Mouse (Mus musculus): ENCODE measurements around the gene Cpeb4.

DNA sequence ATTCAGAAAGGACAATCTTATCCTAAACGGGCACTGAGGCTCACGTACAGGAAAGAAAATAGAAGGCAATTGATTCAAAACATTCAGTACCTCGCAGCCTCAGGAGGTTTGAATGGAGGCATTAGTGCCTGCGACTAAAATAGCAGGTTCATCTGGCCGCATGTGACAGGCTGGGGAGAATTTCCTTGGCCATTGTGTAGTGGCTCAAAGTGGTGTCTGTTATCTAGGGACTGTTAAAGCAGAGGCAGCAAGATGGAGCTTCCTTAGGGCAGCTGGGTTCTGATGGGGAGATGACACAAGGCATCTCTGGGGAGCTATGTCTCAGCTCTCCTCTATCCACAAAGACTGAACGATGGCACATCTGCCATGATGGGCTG, 32.9 kb upstream of the Cpeb4 start:
- no peak for TF ChIP-seq CTCF (IDR thresholded peaks at IDR 0.05; ENCODE audit: borderline replicate concordance, insufficient read depth, low read depth, low read length)
- no peak for TF ChIP-seq POLR2A (IDR thresholded peaks at IDR 0.05; ENCODE audit: borderline replicate concordance, insufficient read depth, low read length)
